Mouse (Mus musculus) stomach, postnatal 0 days (tissue): ENCODE measurements around the gene Dusp10. TPM values are rescaled to one million over a fixed set of nuclear protein-coding genes. Genes with fewer than 3 reads are reported as not detected.

Experiments used
- ATAC-seq: fragments of 200-750 bp; cut with Nextera tagmentation; 2 replicates; pipeline ENCODE4 v1.8.0; 2017; ENCODE audit not compliant: low FRiP score, low TSS enrichment
- DNase-seq: peaks from one replicate; pipeline ENCODE4 v3.0.0-alpha.2; 2016; ENCODE audit warnings: low spot score
- H3K27ac ChIP-seq: fragments of 300-500 bp; sonication (generic); replicated peaks from 2 replicates; pipeline ENCODE4 v1.5.1; 2014; ENCODE audit warnings: mild to moderate bottlenecking, control low read depth
- H3K27me3 ChIP-seq: fragments of 300-500 bp; sonication (generic); 2 replicates; pipeline ENCODE4 v1.6.1; 2014; ENCODE audit warnings: low read length; ENCODE audit not compliant: control insufficient read depth, insufficient read depth
- H3K36me3 ChIP-seq: fragments of 300-500 bp; sonication (generic); 2 replicates; pipeline ENCODE4 v1.6.1; 2014; ENCODE audit warnings: low read length, mixed read lengths; ENCODE audit not compliant: control insufficient read depth, insufficient read depth
- H3K4me1 ChIP-seq: fragments of 300-500 bp; sonication (generic); replicated peaks from 2 replicates; pipeline ENCODE4 v1.6.1; 2014; ENCODE audit warnings: antibody characterized with exemption; ENCODE audit not compliant: control insufficient read depth, insufficient read depth
- H3K4me2 ChIP-seq: fragments of 300-500 bp; sonication (generic); replicated peaks from 2 replicates; pipeline ENCODE4 v1.6.1; 2014; ENCODE audit warnings: low read depth, mild to moderate bottlenecking, control low read depth, moderate library complexity
- H3K4me3 ChIP-seq: fragments of 300-500 bp; sonication (generic); 2 replicates; pipeline ENCODE4 v1.5.1; 2014; ENCODE audit warnings: low read depth, low read length, control low read depth
- H3K9ac ChIP-seq: fragments of 300-500 bp; sonication (generic); 2 replicates; pipeline ENCODE4 v1.6.1; 2014; ENCODE audit warnings: mild to moderate bottlenecking, low read length, control low read depth, mixed read lengths
- H3K9me3 ChIP-seq: fragments of 300-500 bp; sonication (generic); 2 replicates; pipeline ENCODE4 v1.6.1; 2016; ENCODE audit warnings: low read length; ENCODE audit not compliant: control insufficient read depth
- CTCF ChIP-seq: IDR thresholded peaks from 2 replicates; pipeline ENCODE4 v1.5.1; 2016; ENCODE audit warnings: antibody characterized with exemption, low read depth, mild to moderate bottlenecking, moderate library complexity
- EP300 ChIP-seq: optimal IDR thresholded peaks from 2 replicates; pipeline ENCODE3; 2016; ENCODE audit warnings: antibody characterized with exemption
- WGBS: fragments of 180-500 bp; shearing (Covaris S2); extraction: QIAGEN DNeasy Blood & Tissue Kit; methylation state at CpG from one replicate; pipeline ENCODE4 v1.1.7; 2014; 5-methylcytosine and 5-hydroxymethylcytosine counted together
- polyA plus RNA-seq: library from polyadenylated mRNA; unstranded; fragments of >200 nt; fragmentation: Nextera tagmentation; extraction: Ambion mirVana; gene quantifications from 2 replicates; pipeline ENCODE4 v1.2.1, GENCODE M21; 2015

Gene Dusp10
- polyA plus RNA-seq = 4.2 and 6.5 TPM in 2 replicates

DNA sequence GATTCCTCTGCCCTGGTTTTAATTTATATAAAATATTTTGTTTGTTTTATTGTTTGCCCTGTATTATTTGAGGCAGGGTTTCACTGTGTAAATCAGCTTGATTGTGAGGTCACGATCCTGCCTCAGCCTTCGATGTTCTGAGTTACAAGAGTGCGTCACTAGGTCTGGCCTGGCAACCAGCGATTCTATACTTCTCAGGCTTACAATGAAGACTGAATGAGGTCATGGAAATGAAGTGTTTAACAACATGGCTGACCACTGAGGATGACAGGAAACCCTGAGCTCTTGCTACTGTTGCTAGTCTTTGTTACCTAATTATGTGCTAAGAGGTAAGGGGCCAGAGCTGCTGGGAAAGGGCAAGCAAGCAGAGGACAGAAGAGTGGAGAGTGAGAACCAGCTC is at the start of gene Dusp10:
TSS of gene Dusp10 (plus strand) at position 197 of the 400 bp plus-strand sequence.
- H3K4me1 ChIP-seq = no peaks in the 10 kb centered on the region
- 91% methylated on average over 4 of the region's 4 CpGs for WGBS
- TF ChIP-seq CTCF = no peak
- no peak for TF ChIP-seq EP300

DNA sequence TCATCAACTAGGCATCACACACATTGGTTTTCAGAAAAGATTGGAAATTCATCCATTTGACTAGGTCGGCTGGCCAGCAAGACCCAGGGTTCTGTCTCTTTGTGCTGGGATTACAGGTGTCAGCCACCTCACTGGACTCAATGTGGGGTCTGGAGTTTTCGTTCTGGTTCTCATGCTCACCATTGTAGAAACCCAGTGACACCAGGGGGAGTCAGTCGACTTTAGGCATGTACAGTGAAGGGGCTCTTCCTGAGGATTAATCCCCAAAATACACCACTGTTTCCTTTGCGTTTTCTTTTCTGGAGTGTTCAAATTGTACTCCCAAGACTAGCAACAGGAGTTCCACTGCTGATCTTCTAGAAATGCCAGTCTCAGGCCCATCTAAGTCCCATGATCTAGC is 47.8 kb upstream of the Dusp10 start:
- Histone ChIP-seq H3K9me3 (no peaks in the 10 kb centered on the region), H3K4me1 (no peaks in the 10 kb centered on the region), H3K36me3 (no peaks in the 10 kb centered on the region), H3K4me2 (no peak overlapping the region), H3K9ac (no peak overlapping the region), H3K4me3 (no peak overlapping the region), H3K27ac (no peak overlapping the region), H3K27me3 (no peaks in the 10 kb centered on the region)
- DNase-seq = no peak
- 66% methylated on average over 4 of the region's 4 CpGs for WGBS
- TF ChIP-seq CTCF = no peak
- TF ChIP-seq EP300 = no peak
- ATAC-seq = no peak

More for the DNA sequence above, at the start of gene Dusp10:
- Histone ChIP-seq H3K4me3 (no peak within 1 kb of the TSS), H3K27ac (no peak within 1 kb of the TSS), H3K27me3 (no peaks in the 10 kb centered on the region), H3K9me3 (no peaks in the 10 kb centered on the region), H3K9ac (no peak within 1 kb of the TSS), H3K4me2 (no peak within 1 kb of the TSS), H3K36me3 (no peaks in the 10 kb centered on the region)
- no peak for DNase-seq
- ATAC-seq = no peak

DNA sequence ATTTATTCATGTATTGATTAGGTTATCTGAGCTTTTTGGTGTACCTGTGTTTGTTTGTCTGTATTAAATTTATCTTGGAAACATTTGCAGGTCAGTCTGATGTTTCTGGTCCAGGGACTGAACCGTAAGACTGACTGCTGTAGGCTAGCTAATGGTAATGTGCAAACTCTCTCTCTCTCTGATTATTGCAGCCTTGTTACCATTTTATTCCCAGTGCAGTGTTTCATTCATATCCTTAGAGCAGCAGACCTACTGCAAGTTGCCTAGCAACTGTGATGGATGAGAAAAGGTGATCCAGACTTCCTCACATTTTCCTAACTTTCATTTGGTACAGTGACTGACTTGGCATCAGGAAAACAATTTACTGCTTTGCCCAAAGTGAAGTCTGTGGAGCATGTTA is 43.8 kb upstream of the Dusp10 start:
- no peak overlapping the region for H3K4me2 ChIP-seq
- H3K4me3 ChIP-seq = no peak overlapping the region
- H3K9ac ChIP-seq = no peak overlapping the region
- H3K27me3 ChIP-seq = no peaks in the 10 kb centered on the region
- H3K4me1 ChIP-seq = no peaks in the 10 kb centered on the region
- H3K27ac ChIP-seq = no peak overlapping the region
- no peak for TF ChIP-seq EP300
- TF ChIP-seq CTCF = no peak
- H3K9me3 ChIP-seq = no peaks in the 10 kb centered on the region
- ATAC-seq = no peak
- 85% methylated on average over 1 of the region's 1 CpGs for WGBS
- no peak for DNase-seq
- H3K36me3 ChIP-seq = no peaks in the 10 kb centered on the region

DNA sequence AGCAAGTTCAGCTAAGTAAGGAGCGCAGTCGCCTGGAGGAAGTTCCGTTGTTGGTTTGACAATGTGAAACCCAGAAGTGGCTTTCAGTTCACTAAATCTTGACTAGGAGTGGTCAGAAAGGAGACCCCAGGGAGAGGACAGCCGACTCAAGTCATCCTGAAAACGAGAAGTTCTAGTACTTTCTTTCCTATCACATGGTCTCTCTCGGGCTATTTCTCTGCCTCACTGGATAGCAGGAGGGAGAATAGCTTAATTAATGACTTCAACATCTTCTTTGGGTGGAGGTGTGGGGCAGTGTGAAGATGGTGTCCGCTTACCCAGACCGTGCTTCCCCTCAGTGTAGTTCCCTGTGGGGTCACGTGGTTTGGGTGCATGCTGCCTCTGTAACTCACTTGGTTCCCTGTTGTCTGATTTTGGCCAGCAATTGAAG is 33.3 kb upstream of the Dusp10 start:
- ATAC-seq (no peak), DNase-seq (no peak)
- Histone ChIP-seq H3K9me3 (no peaks in the 10 kb centered on the region), H3K4me3 (no peak overlapping the region), H3K27me3 (no peaks in the 10 kb centered on the region), H3K4me2 (no peak overlapping the region), H3K27ac (no peak overlapping the region), H3K36me3 (no peaks in the 10 kb centered on the region), H3K4me1 (no peaks in the 10 kb centered on the region), H3K9ac (no peak overlapping the region)
- WGBS = 90% methylated on average over 9 of the region's 9 CpGs
- no peak for TF ChIP-seq CTCF
- no peak for TF ChIP-seq EP300

DNA sequence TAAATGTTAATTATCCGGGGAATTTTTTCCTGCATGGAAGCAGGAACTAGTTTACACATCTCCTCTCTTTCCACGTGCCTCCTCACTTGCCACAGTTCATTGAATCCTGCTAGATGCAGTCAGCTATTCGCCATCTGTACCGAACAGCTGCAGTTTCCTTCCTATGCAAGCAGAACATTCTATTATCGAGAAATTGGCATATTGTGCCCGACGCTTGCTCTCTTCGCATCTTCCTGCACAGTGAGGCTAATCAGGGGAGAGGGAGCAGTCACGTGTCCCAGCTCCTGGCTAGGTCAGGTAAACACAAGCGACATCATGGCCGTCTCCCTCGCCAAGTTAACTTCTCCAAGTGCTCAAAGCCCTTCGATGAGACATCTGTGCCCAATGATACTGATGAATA is 31.0 kb upstream of the Dusp10 start:
- H3K4me2 ChIP-seq = no peak overlapping the region
- H3K4me1 ChIP-seq = no peaks in the 10 kb centered on the region
- no peaks in the 10 kb centered on the region for H3K36me3 ChIP-seq
- no peak overlapping the region for H3K9ac ChIP-seq
- ATAC-seq = no peak
- H3K27ac ChIP-seq = no peak overlapping the region
- 31% methylated on average over 13 of the region's 13 CpGs for WGBS
- H3K27me3 ChIP-seq = no peaks in the 10 kb centered on the region
- no peaks in the 10 kb centered on the region for H3K9me3 ChIP-seq
- no peak for TF ChIP-seq CTCF
- no peak for TF ChIP-seq EP300
- H3K4me3 ChIP-seq = no peak overlapping the region
- no peak for DNase-seq

DNA sequence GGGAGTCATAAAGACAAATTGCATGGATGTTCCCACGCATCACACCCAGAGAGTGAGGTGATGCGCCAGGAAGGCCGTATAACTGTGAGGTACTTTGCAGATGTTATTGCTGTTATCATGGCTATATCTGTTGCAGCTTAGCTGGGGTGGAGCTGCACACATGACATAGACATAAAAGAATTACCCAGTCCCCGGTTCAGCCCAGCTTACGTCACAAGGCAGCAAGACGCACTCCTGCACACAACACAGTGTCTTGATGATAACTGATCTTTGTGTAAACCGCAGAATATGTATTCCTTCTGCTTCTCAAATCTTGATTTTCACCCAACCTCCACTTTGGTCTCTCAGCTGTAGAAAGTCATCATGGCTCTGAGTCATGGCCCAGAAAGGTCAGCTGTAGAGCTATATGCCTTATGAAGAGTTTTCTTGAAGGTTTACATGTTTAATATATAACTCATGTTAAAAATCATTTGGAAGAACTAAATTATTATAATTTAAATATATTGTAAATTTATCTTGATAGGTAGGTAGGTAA is 25.3 kb upstream of the Dusp10 start:
- no peak overlapping the region for H3K9ac ChIP-seq
- no peaks in the 10 kb centered on the region for H3K36me3 ChIP-seq
- H3K4me2 ChIP-seq = no peak overlapping the region
- DNase-seq = no peak
- H3K9me3 ChIP-seq = no peaks in the 10 kb centered on the region
- WGBS = 80% methylated on average over 7 of the region's 7 CpGs
- TF ChIP-seq CTCF (no peak), EP300 (no peak)
- no peak overlapping the region for H3K27ac ChIP-seq
- no peak overlapping the region for H3K4me3 ChIP-seq
- no peaks in the 10 kb centered on the region for H3K27me3 ChIP-seq
- no peak for ATAC-seq
- no peaks in the 10 kb centered on the region for H3K4me1 ChIP-seq
